Mouse (Mus musculus): ENCODE measurements around the gene Gdpgp1.

- TF ChIP-seq CTCF (IDR thresholded peaks at IDR 0.05; ENCODE audit: insufficient read depth, low read length) (no peak), POLR2A (IDR thresholded peaks at IDR 0.05; ENCODE audit: borderline replicate concordance, extremely low read depth, low read depth, low read length) (peak; percentile 26; the same call in 1 of the 2 replicates)
Observed at GRCm38 (mm10) chr7:80186531-80187296, 46.0 kb upstream of the Gdpgp1 start, which contains the start of gene Sema4b.
